Mouse (Mus musculus): ENCODE data around the gene Hecw2. TPM values are rescaled to one million over a fixed set of nuclear protein-coding genes. Genes with fewer than 3 reads are reported as not detected.

Hecw2 gene
- polyA plus RNA-seq, 1 experiment, result 0.47 TPM

- H3K4me1 ChIP-seq (ENCODE audit: control insufficient read depth, insufficient read depth, low read length), result no peaks in the 10 kb centered on the region
These were observed 192.9 kb downstream of the Hecw2 start for GRCm38 (mm10) chr1:54002077-54002476.

GRCm38 (mm10) chr1:53997239-53997638, 197.7 kb downstream of the Hecw2 start:
- Histone ChIP-seq H3K4me1 (ENCODE audit: control insufficient read depth, insufficient read depth, low read length) (no peaks in the 10 kb centered on the region; the same call in 1 of the 2 replicates), H3K4me3 (replicated peaks; ENCODE audit: control insufficient read depth, low read depth, low read length) (no peak overlapping the region), H3K27ac (ENCODE audit: control insufficient read depth, insufficient read depth, low read depth, low read length, poor library complexity) (no peak overlapping the region)
- TF ChIP-seq CTCF (IDR thresholded peaks at IDR 0.05; ENCODE audit: control insufficient read depth, insufficient read depth, low read length) (no peak), POLR2A (IDR thresholded peaks at IDR 0.05; ENCODE audit: borderline replicate concordance, control insufficient read depth, low read depth, low read length) (no peak)
- WGBS, result 81% methylated on average over 1 of the region's 1 CpGs

More at GRCm38 (mm10) chr1:54002077-54002476, 192.9 kb downstream of the Hecw2 start:
- no peak overlapping the region for H3K27ac ChIP-seq (ENCODE audit: control insufficient read depth, insufficient read depth, low read depth, low read length, poor library complexity)
- H3K4me3 ChIP-seq (replicated peaks; ENCODE audit: control insufficient read depth, low read depth, low read length), result no peak overlapping the region
- 89% methylated on average over 2 of the region's 2 CpGs for WGBS
- TF ChIP-seq POLR2A (IDR thresholded peaks at IDR 0.05; ENCODE audit: borderline replicate concordance, control insufficient read depth, low read depth, low read length) (no peak), CTCF (IDR thresholded peaks at IDR 0.05; ENCODE audit: control insufficient read depth, insufficient read depth, low read length) (no peak)

GRCm38 (mm10) chr1:53986185-53986892, 208.6 kb downstream of the Hecw2 start:
- Histone ChIP-seq H3K4me3 (replicated peaks; ENCODE audit: control insufficient read depth, low read depth, low read length) (no peak overlapping the region), H3K27ac (ENCODE audit: control insufficient read depth, insufficient read depth, low read depth, low read length, poor library complexity) (no peak overlapping the region), H3K4me1 (ENCODE audit: control insufficient read depth, insufficient read depth, low read length) (no peaks in the 10 kb centered on the region)
- 44% methylated on average over 8 of the region's 8 CpGs for WGBS
- TF ChIP-seq POLR2A (IDR thresholded peaks at IDR 0.05; ENCODE audit: borderline replicate concordance, control insufficient read depth, low read depth, low read length) (no peak), CTCF (IDR thresholded peaks at IDR 0.05; ENCODE audit: control insufficient read depth, insufficient read depth, low read length) (no peak)

GRCm38 (mm10) chr1:53978514-53978831, 216.5 kb downstream of the Hecw2 start:
- Histone ChIP-seq H3K4me3 (replicated peaks; ENCODE audit: control insufficient read depth, low read depth, low read length) (no peak overlapping the region), H3K4me1 (ENCODE audit: control insufficient read depth, insufficient read depth, low read length) (no peaks in the 10 kb centered on the region; the same call in 1 of the 2 replicates), H3K27ac (ENCODE audit: control insufficient read depth, insufficient read depth, low read depth, low read length, poor library complexity) (no peak overlapping the region)
- WGBS, result 61% methylated on average over 2 of the region's 2 CpGs
- TF ChIP-seq CTCF (IDR thresholded peaks at IDR 0.05; ENCODE audit: control insufficient read depth, insufficient read depth, low read length) (no peak), POLR2A (IDR thresholded peaks at IDR 0.05; ENCODE audit: borderline replicate concordance, control insufficient read depth, low read depth, low read length) (no peak)

- whole genome bisulfite sequencing, result 36% methylated on average over 8 of the region's 8 CpGs
These were observed 217.0 kb downstream of the Hecw2 start for GRCm38 (mm10) chr1:53977806-53978513.

GRCm38 (mm10) chr1:53976721-53977120, 218.2 kb downstream of the Hecw2 start:
- 75% methylated on average over 5 of the region's 5 CpGs for WGBS
- no peak overlapping the region for H3K4me3 ChIP-seq (replicated peaks; ENCODE audit: control insufficient read depth, low read depth, low read length)

More at GRCm38 (mm10) chr1:53977806-53978513, 217.0 kb downstream of the Hecw2 start:
- H3K4me1 ChIP-seq (ENCODE audit: control insufficient read depth, insufficient read depth, low read length), result no peaks in the 10 kb centered on the region; the same call in 1 of the 2 replicates
- no peak for TF ChIP-seq CTCF (IDR thresholded peaks at IDR 0.05; ENCODE audit: control insufficient read depth, insufficient read depth, low read length)
- TF ChIP-seq POLR2A (IDR thresholded peaks at IDR 0.05; ENCODE audit: borderline replicate concordance, control insufficient read depth, low read depth, low read length), result no peak
- H3K27ac ChIP-seq (ENCODE audit: control insufficient read depth, insufficient read depth, low read depth, low read length, poor library complexity), result no peak overlapping the region
- no peak overlapping the region for H3K4me3 ChIP-seq (replicated peaks; ENCODE audit: control insufficient read depth, low read depth, low read length)

GRCm38 (mm10) chr1:53976100-53976499, 218.9 kb downstream of the Hecw2 start:
- H3K4me1 ChIP-seq (ENCODE audit: control insufficient read depth, insufficient read depth, low read length), result no peaks in the 10 kb centered on the region; the same call in 1 of the 2 replicates
- no peak for TF ChIP-seq POLR2A (IDR thresholded peaks at IDR 0.05; ENCODE audit: borderline replicate concordance, control insufficient read depth, low read depth, low read length)
- no peak for TF ChIP-seq CTCF (IDR thresholded peaks at IDR 0.05; ENCODE audit: control insufficient read depth, insufficient read depth, low read length)
- 60% methylated on average over 8 of the region's 8 CpGs for WGBS
- no peak overlapping the region for H3K4me3 ChIP-seq (replicated peaks; ENCODE audit: control insufficient read depth, low read depth, low read length)
- no peak overlapping the region for H3K27ac ChIP-seq (ENCODE audit: control insufficient read depth, insufficient read depth, low read depth, low read length, poor library complexity)

More at GRCm38 (mm10) chr1:53976721-53977120, 218.2 kb downstream of the Hecw2 start:
- Histone ChIP-seq H3K4me1 (ENCODE audit: control insufficient read depth, insufficient read depth, low read length) (no peaks in the 10 kb centered on the region; the same call in 1 of the 2 replicates), H3K27ac (ENCODE audit: control insufficient read depth, insufficient read depth, low read depth, low read length, poor library complexity) (no peak overlapping the region)
- TF ChIP-seq CTCF (IDR thresholded peaks at IDR 0.05; ENCODE audit: control insufficient read depth, insufficient read depth, low read length), result no peak
- no peak for TF ChIP-seq POLR2A (IDR thresholded peaks at IDR 0.05; ENCODE audit: borderline replicate concordance, control insufficient read depth, low read depth, low read length)

- H3K4me3 ChIP-seq (replicated peaks; ENCODE audit: control insufficient read depth, low read depth, low read length), result no peak overlapping the region
- TF ChIP-seq POLR2A (IDR thresholded peaks at IDR 0.05; ENCODE audit: borderline replicate concordance, control insufficient read depth, low read depth, low read length), result no peak
- no peak for TF ChIP-seq CTCF (IDR thresholded peaks at IDR 0.05; ENCODE audit: control insufficient read depth, insufficient read depth, low read length)
- no peaks in the 10 kb centered on the region; the same call in 1 of the 2 replicates for H3K4me1 ChIP-seq (ENCODE audit: control insufficient read depth, insufficient read depth, low read length)
- no peak overlapping the region for H3K27ac ChIP-seq (ENCODE audit: control insufficient read depth, insufficient read depth, low read depth, low read length, poor library complexity)
- WGBS, result 25% methylated on average over 5 of the region's 5 CpGs
These were observed 220.0 kb downstream of the Hecw2 start for GRCm38 (mm10) chr1:53974941-53975340.
